Mouse (Mus musculus) spleen, postnatal 4 days (tissue): ENCODE results near the gene Snx29.
"Not testable (repeated sequence)": the region's sequence is repeated elsewhere in the genome, so short reads cannot be mapped to it uniquely, and the experiment has no call there.

Experiments used
- DNase-seq, 2 experiments: peaks; one replicate each; pipeline ENCODE4 v3.0.0; 2022; ENCODE audit warnings: low spot score in 2 of 2

The Snx29 gene

DNA sequence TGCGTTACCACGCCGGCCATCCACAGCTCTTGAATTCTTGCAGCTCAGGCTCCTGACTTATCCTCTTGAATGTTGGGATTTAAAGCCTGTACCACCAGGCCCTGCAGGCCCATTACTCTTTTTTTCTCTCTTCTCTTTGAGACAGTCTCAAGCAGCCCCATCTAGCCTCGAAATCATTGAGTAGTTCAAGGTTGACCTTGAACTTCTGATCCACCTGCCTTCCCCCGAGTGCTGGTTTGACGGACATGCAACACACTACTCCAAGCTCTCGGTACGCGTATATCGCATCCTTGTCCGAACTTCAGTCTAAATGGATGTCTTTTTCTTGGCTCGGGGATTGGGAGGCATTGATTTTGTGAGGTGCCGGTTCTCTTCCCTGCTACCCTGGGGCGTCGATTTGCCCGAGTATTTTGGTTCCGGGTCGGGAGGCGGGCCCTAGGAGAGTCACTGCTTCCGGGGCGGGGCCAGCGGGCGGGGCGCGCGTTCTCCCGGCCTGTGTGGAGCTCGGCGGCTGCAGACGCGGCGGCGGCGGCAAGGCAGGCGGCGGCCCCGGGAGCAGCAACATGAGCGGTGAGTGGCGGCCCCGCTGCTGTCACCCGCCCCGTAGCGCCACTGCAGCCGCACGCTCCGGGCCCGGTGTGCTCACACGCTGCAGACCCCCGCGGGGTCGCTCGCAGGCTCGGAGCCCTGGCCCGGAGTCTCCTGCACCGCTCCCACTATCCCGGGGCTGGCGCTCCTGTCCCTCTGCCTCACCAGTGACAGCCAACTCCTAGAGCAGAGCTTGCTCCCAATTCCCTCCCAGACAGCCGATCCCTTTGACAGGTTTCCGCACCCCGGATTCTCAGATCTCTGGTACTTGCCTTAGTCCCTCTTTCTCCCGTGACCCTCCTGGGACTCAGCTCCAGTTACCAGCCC lies at the start of gene Snx29:
Gene Snx29 (plus strand): TSS at position 500 of the 915 bp plus-strand sequence.
- DNase-seq, result peak; percentile 98 to 100

DNA sequence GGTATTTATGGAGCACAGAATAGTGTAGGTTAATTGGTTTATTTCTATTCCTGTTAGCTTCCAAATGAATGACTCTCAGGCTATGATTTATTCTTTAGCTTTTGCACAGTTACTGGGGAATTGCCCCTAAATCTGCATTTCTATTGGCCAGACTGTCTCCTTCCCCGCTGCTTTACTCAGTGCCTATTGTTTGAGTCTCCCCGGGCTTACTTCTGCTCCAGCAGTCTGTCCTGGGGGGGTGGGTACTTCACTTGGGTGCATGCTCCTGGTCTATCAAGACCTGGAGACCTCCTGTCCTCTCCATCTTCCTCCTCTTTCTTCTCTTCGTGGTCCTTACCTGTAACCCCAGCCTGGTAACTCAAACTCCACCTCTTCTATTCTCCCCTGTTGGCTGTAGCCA lies 45.8 kb upstream of the Snx29 start:
- DNase-seq, result no peak

DNA sequence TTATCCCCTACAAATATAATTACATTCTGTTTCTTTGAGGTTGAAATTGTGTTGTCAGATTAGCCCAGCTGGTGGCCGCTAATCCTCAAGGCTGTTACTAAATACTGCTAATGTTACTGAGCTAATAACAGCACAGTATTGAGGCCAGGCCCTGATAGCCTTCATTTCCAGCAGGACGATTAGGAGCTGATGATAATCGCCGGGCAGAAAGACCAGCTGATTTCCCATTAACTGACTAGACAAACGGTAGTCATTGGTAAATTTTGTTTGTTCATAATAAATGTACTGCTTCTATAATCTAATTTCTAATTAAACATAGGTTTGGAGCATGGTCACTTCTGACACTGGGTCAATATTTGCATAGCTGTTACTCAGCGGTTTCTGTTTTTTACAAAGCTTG lies 43.9 kb upstream of the Snx29 start:
- no peak for DNase-seq

DNA sequence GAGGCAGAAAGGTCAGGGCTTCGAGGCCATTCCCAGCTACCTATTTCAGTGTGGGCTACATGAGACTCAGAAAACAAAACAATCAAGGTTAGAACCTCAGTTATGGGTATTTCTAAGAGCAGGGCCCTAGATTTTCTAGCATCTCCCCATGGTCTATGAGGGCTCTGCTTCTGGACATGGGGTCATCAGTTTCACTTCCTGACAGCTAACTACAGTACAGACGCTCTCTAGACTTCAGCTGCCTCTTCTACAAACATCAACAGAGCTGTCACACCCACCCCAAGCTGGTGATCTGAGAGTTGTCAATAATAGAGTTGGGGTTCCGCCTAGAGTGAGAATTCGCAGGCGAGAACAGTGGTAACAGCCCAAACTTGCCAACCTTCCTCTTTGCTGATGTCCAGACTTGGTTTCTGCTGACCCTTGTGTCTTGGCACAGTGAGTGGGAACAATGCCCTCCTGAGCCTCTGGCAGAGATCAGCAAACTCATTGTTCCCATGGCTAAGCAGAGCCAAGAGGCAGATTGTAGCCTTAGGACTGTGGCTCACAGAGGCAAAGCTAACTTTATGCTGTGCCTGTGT lies 40.0 kb upstream of the Snx29 start:
- DNase-seq, result no peak

DNA sequence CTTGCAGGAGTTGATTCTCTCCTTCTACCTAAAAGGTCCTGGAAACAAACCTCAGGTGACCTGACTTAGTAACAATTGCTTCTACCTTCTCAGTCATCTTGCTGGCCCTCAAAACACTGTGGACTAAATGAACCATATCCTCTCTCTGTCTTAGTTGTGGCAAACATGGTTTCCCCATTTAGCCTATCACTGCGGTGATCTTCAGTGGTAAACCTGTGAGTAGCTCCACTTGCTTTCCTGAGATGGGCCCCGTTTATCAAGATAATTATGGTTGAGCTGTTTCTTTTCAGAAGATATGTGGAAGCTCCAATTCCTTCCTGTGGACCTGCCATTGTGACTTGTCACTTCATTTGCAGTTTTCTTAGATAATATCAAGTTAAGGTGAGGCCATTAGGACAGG lies 37.8 kb upstream of the Snx29 start:
- no peak for DNase-seq

DNA sequence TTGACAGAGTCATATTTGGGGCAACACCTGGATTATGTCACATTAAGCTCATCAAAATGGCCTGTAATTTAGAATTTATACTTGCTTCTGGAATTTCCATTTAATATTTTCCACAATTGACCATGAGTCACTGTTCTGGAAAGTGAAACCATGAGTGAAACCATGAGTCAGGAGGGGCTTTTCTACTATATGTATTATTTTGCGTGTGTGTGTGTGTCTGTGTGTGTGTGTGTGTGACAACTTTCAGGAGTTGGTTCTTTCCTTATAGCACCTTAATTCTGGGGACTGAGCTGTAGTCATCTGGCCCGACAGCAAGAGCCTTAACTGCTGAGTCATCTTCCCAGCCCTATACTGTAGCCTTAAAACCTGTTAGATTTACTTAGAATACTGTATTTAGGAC lies 36.8 kb upstream of the Snx29 start:
- no peak for DNase-seq

DNA sequence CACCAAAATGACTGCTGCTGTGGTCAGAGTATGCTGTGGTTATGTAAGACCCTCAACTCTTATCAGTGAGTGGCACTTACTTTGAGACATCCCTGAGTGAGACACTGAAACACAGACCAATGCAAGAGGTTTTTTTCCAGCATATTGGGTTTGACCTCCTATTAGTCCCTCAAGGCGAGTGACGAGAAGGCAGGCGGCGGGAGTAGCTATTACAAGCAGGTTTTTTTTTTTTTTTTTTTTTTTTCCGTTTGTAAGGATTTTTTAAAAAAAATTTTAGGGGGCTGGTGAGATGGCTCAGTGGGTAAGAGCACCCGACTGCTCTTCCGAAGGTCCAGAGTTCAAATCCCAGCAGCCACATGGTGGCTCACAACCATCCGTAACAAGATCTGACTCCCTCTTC lies 33.8 kb upstream of the Snx29 start:
- DNase-seq, result not testable (repeated sequence)

DNA sequence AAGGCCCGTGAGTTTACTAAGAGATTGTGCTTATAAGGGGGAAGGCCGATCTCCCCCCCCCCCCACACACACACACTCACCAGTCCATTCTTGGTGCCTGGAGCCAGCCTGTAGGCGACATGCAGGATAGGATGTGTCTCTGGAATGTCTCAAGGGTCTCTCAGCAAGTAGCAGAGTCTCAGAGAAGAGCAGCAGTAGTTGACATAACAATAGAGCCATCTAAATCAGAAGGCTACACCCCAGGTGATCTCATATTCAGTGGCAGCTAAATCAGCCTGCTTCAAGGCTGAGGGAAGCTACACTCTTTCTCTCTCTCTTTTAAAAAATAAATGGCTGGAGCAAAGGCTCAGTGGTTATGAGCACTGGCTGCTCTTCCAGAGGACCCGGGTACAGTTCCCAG lies 27.1 kb upstream of the Snx29 start:
- DNase-seq, result not testable (repeated sequence)

DNA sequence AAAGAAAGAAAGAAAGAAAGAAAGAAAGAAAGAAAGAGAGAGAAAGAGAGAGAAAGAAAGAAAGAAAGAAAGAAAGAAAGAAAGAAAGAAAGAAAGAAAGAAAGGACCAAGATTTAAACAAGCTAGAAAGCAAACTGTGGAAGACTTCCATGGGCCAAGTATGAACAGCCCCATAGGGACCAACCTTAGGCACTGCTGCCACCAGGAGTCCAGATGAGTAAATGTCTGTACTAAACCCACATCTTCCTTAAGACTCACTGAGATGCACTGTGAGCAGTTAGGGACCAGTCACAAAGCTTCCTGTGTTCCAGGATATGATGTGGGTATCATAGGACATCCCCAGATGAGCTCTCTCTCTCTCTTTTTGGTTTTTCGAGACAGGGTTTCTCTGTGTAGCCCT lies 25.0 kb upstream of the Snx29 start:
- not testable (repeated sequence) for DNase-seq

DNA sequence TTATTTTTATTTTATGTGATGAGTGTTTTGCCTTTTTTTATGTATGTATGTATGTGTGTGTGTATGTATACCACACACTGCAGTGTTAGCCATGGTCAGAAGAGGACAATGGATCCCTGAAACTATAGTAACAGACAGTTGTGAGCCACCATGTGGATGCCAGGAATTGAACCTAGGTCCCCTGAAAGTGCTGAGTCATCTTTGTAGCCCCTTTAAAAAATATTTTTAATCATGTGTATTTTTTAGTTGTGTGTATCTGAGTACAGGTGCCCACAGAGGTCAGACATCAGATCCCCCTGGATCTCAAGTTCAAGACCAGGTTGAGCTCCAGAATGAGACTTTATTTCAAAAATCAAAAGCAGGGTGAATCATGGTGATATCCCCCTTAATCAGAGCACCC lies 19.0 kb upstream of the Snx29 start:
- no peak for DNase-seq

DNA sequence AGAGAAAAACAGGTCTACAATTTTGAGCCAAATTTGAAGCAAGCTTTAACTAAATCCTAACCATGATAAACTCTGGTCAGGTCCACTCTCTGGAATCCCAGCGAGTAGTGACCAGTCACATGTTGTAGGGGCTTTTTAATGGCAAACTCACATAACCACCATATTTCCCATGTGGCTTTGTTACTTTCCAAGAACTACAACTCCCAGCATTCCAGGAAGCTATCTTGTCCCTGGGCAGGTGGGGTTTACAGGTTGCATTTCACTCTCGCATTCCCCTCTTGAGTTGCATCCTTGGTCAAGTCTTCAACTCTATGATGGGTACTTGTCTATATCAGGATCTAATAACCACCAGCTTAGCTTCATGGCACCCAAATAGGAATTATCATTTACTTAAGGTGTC lies 17.2 kb upstream of the Snx29 start:
- DNase-seq, result no peak

DNA sequence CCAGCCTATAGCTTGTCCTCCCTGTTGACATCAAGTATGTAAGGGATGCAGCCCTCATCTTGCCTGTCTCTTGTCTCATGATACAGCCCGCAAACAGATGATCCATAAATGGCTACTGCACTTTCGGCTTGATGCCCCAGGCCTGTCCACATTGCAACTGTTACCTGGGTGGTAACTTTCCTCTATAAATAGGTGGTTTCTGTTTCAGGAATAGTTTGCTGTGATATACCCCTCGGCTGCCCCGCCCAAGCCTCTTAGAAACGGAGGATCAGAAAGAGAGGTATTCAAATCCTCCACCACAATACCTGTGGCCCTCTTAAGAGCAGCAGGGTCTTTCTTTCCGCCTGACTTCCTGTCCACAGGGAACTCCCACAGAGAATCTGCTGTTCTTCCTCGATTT lies 9.2 kb upstream of the Snx29 start, which contains the start of gene Tnfrsf17:
Gene Tnfrsf17 (plus strand): TSS at position 301 of the 400 bp plus-strand sequence.
- DNase-seq, result no peak

DNA sequence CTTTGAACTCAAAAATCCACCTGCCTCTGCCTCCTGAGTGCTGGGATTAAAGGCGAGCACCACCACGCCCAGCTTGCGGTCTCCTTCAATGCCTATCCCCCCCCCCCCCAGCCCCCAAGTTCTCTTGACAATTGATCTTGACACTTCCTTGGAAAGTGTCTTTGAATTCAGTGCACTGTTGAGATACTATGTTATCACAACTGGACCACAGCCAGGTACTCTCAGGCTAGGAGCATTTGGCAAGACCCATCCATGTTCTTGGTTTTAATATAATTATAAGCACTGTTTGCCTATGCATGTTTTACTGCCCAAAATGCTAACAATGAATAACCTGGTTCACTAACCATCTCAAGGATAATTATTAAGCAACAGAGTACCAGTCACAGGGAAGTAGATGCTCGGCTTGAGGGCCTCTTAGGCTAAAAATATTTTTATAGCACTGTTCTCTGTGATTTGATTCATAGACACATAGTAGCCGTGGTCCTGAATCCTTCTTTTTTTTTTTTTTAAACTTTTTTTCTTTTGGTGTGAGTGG lies 6.9 kb upstream of the Snx29 start:
- DNase-seq, result no peak

DNA sequence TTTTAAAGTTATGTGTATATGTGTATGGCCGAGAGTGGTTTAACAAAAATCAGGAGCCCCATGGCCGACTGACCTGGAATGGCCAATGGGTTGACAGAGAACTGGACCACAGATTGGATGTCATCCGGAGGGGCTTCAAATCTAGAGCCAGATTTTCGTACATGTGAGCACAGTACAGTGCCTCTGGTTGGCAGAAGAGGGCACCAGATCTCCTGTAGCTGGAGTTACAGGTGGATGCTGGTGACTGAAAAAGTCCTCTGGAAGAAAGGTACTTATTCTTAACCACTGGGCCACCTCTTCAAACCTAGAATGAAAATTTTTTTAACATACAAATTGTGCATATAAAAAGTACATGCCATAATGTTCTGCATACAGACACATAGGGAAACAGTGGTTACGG lies 6.0 kb upstream of the Snx29 start:
- no peak for DNase-seq

DNA sequence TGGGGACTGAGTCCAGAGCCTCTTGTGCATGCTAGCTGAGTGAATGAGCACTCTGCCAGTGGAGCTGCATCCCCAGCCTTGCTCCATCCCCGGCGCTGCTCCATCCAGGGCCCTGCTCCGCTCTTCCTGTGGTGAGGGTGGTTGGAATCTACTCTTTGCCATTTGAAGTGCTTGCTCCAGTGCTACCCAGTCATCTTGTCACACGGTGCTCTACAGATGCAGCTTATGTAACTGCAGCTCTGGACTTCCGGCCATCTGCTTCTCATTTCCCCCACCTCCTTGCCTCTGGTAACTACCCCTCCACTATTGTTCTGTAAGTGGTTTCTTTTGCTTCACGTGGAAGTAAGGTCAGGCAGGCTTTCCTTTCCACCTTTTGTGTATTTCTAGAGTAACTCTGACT lies 5.4 kb upstream of the Snx29 start:
- DNase-seq, result peak in 1 of 2 experiments; percentile 19

DNA sequence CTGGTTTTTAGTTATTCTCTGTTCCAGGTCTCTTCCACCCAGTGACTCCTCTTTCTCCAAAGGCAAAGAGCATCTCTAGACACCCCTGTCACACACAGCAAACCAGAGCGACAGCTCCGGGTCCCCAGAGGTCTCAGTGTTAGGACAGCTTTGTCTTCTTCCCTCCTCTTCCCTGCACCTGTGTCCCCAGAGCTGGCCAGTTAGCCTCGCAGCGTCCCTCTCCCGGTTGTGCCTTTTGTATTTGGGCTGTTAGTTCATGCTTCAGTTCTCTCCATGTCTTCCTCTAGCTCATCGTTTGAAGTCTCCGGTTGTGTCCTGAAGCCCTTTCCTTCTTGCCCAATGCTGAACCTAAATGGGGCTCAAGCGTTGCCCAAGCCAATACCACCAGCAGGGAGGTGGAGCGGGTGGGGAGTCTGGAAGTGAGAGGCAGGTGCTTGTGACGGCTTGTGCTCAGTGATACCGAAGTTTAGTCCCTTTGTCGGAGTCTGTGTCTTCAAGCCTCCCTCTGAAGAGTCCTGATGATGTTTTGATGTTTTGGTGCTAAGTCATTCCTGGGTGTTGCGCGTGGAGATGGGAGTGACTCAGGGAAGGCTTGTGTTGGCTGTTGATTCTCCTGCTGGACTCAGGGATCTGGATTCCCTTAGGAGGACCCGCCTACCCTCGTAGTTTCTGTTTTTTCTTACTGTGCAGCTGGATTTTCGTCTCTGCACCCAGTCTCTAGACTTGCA lies 780 bp downstream of the Snx29 start:
- DNase-seq, result peak; percentile 33 to 73

DNA sequence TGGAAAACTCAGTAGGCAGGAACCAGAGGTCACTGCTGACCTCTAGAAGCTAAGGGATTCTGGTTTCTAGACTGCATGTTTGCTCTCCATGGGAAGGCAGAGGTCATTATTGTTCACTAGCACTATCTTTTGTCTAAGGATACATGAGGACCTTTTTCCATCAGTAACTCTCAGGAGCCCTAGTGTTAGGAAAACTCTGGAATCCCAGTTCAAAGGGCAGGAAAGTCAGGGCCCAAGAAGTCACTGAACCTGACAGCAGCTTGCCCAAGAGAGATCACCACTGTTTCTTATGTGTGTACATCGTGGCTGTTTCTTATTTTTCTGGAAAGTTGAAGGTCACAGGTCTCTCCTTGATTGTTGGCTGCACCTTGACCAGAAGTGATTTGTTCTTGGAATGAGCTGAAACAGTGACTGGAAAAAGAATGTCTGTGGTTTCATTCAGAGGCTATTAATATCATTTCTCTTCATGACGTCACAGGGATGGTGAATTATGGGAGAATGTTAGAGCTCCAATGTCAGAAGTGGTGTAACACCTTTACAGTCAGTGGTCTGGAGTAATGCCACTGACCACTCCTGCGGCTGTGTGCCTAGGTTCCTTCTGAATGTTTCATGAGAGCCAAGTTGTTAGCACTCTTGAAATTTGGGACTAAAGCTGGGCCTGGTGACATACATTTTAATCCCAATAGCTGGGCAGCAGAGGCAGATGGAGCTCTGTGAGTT lies 7.5 kb downstream of the Snx29 start:
- no peak for DNase-seq

DNA sequence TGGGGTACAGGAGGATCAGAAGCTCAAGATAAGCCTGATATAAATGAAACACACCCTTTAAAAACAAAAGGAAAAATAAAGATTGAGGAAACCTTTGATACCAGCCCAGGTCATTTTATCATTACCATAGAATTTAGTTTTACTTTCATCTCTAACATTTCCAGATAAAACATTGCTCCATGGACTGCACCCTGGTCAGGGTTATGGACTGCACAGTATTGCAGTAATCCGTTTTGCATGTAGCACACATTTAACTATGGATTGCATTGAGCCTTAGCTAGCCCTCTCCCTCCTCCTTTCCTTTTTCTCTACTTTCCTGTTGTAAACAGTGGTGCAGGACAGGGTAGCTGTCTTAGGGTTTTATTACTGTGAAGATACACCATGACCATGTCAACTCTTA lies 8.3 kb downstream of the Snx29 start:
- no peak for DNase-seq

DNA sequence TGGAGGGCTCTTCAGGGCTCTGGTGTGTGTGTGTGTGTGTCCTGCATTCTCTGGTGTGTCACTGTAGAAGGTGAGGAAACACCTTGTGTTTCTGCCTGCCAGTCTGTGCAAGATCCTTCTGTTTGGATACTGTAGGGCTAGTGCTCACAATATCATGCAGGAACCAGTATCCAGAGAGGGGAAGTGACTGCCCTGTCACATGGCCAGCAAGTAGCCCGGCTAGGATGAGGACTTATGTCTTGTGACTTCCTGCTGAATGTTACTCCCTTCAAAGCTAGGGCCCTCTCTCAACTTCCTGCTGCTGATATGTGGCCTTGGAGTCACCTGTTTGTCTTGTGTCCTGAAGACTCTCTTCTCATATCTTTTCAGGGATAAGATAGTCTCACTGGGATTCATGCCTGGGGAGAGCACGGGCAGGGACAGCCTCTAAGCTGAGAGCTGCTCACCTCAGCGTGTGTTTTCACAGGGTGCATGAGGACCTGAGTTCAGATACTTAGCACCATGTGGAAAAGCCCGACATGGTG lies 20.6 kb downstream of the Snx29 start:
- no peak for DNase-seq

DNA sequence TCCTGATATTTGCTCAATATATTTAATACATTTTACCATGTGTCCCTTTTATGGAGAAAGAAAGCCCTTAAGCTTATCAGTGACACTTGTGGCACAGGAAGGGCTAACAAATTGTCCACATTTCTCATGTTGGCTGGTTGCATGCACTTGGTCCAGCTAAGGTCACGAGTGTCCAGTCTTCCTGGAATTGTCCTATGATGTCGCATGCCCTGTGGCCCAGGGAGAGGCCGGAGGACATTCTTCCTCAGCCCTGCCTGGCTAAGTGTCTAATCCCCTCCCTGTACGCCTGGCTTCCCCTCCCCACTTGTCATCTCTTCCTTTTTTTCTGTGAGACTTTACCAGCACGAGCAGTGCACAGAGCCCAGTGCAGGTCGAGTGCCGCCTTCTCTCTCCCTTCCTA lies 29.2 kb downstream of the Snx29 start:
- DNase-seq, result no peak

DNA sequence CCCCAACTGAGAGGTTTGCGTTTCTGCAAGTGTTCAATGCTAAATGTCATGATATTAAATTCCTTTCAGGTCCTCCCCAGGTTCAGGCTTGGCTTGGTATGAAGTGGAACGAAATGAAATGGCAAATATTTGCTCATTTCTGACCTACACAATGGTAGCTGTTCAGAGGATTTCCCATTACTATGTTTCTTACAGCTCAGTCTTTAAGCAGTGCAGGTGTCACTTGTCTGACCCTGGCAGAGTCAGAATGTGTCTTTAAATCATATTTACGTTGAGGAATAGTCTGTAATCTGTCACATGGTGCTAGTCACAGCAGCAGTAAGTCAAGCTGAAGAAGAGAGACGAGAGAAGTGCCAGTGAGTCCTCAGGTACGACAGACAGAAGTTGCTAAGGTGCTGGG lies 36.5 kb downstream of the Snx29 start:
- DNase-seq, result no peak
